Mouse (Mus musculus): ENCODE data around the gene Myof.

Myof gene

DNA sequence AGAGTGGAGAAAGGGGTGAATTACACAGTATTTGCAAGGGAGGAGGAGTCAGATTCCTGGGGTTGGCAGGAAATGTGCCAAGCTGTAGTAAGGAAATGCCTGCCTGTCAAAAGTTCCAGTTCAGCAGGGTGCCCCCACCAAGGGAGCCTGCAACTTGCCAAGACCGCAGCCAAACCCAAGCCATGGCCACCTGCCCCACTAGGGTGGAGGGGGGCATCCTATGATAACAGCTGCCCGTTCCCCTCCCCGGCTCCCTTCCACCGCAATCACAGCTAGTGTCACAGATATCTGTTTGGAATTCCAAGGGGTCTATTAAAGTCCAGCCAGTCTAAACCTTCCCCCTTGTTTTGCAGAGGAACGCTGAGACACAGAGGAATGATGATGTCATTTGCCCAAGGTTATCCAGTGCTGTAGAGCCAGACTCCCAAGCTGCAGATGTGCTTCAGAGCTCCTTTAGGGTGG is 1.1 kb downstream of the Myof start:
- 31% methylated on average over 5 of the region's 5 CpGs for WGBS

DNA sequence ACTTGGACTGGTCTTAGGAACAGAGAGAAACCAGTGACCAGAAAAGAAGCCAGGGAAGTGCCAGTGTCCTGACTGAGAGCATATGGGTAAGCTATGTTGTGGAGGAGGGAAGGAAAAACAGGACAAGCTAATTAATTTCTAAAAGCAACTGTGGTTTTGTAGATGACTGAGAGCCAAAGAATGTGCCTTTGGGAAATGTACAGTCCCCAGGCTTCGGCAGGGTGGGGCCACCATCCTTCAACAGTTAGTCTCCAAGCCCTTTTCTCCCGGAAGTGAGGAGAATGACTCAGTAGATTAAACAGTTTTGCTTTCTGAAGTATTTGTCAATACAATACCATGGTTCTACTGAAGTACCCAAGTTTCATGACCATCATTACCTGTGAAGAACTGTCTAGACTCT is 5.1 kb downstream of the Myof start:
- 74% methylated on average over 2 of the region's 2 CpGs for WGBS

DNA sequence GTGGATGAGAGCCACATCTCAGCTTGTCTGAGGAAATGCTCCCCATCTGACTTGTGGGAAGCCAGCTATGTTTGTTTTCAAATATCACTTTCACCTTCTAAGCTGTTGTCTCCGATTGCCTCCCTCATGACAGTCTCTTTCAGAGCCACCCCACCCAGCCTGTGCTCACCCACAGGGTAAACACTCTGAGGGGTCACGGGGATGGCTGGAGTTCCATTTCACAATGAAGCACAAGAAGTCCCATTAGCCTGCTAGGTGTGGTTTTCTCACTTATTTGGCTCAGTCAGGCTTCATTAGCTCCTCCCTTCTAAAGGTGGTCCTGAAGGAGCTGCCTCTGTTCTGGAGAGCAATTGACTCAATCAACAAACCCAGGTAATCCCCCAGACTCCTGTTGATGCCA is 7.6 kb downstream of the Myof start:
- WGBS: 76% methylated on average over 2 of the region's 2 CpGs

DNA sequence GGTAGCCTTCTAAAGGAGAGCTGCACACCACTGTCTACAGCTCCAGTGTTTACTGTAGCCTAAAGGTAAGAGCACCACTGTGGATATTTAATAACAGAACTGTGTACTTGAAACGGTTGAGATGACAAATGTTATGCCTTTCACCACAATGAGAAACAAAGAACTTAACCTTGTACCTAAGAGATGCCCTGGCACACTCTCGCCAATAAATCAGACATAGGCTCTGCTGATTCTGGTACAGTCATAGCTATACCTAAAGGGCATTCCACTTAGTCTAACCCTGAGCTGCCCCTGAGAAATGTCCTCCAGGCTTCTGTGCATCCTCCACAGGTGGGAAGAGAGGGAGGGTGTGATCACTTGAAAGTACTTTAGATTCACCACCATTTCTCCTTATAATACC is 8.7 kb downstream of the Myof start:
- WGBS: 90% methylated on average over 2 of the region's 2 CpGs

DNA sequence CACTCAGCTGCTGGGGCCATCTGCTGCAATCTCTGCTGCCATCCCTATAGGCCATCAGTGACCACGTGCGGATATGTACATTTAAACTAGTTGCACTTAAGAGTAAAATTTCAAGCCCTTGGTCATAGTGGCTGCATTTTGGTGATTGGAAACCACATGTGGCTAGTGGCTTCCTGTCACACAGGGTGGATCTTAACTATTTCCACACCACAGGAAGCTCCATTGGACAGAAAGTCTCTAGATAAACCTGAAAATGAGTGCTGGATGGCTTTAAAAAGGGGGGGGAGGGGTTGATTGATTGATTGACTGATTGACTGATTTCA is 9.7 kb downstream of the Myof start:
- WGBS: 93% methylated on average over 2 of the region's 2 CpGs

DNA sequence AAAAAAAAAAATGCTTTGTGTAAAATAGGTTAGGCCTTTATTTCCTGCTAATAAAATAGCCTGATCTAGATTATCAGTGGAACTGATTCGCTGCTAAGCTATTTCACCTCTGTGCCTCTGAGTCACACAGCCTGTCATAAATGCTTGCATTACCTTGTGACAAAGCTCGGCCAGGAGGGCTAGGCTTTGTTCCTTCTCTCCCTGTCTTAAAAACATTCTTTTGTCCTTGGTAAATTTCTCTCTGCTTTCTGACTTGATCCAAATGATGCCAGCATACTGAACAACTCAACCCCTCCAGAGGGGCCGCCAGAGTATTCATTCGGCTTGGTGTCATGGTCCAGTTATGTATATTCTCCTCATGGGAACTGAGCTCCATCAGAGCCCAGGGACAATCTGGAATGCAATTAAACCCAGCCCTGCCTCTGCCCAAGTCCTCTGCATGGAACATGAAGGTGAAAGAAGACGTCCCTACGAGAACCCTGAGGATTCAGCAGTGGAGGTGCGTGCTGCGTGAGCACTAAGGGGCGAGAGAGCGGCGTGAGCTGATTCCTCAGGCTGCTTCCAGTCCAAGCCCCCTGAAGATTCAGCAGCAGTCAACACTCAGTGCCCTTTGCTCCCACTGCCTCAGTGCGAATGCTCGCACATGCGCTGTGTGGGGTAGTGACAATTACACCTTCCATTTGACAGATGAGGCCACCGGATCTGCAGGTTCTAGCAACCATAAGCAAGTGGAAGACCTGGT is 10.2 kb downstream of the Myof start:
- WGBS: 94% methylated on average over 15 of the region's 15 CpGs

DNA sequence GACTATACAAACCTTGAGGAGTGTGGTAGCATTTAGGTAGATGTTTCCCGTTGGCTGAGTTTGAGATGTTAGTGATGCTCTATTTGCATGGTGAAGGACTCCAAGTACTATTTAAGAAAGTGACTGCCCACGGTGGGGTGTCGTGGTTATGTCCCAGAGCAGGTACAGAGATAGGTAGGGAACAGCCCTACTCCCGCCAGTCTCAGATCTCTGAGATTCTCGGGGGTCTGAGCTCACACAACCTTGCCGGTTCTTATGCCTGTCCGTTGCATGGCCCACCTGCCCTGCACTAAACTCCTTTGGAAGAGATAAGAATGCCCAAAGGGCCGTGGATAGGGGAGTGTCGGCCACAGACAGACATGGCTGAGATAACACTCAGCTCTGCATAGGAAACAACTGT is 12.2 kb downstream of the Myof start:
- 66% methylated on average over 9 of the region's 9 CpGs for WGBS

DNA sequence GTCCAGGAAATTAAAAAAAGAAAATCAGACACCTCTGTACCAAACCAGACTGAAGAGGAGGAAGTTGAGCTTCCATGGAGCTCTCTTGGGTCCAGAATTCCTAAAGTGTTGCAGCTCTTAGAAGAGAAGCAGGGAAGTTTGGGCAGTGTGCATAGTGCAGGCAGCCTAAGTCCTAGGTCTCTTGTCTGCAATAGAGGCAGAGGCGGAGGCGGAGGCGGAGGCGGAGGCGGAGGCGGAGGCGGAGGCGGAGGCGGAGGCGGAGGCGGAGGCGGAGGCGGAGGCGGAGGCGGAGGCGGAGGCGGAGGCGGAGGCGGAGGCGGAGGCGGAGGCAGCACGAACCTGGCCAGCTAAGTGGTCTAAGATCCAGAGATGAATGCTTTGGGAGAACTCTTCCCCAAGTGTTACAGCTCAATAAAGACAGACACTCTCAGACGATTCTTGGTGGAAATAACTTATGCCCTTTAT is 12.7 kb downstream of the Myof start:
- 6% methylated on average over 23 of the region's 23 CpGs for WGBS

DNA sequence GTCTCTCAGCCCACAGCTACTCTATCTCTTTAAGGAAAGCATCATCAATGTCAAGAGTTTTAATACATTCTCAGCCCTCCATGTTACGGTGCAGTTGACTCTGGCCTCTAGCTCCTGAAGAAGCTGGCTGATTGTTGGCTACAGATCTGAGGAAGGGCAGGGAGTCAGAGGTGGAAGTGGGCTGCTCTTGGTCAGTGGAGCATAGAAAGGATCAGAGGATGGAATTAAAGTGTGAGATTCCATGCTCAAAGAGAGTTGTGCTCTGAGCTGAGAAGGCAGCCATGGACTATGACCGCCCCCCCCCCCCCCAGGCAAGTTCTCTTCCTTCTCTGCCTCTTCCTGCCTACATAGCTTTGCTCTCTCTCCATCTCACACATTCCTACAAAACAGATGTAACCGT is 13.5 kb downstream of the Myof start:
- 64% methylated on average over 3 of the region's 3 CpGs for WGBS

DNA sequence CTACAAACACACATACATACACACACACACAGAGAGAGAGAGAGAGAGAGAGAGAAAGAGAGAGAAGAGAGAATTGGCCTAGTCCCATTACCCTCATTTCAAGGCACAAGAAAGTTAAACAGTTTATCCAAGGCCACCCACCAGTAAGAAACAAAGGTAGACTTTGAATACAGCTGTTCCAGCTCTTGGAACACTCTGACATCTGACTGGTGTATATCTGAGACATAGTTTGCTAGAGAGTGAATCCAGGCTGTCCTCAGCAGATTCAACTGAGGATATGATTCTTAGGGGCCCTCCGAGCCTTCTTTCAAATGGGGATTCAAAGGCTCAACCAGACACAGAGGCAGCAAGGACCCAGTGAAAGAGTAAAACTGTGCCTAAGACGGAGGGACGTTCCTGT is 14.1 kb downstream of the Myof start:
- WGBS: 92% methylated on average over 3 of the region's 3 CpGs

DNA sequence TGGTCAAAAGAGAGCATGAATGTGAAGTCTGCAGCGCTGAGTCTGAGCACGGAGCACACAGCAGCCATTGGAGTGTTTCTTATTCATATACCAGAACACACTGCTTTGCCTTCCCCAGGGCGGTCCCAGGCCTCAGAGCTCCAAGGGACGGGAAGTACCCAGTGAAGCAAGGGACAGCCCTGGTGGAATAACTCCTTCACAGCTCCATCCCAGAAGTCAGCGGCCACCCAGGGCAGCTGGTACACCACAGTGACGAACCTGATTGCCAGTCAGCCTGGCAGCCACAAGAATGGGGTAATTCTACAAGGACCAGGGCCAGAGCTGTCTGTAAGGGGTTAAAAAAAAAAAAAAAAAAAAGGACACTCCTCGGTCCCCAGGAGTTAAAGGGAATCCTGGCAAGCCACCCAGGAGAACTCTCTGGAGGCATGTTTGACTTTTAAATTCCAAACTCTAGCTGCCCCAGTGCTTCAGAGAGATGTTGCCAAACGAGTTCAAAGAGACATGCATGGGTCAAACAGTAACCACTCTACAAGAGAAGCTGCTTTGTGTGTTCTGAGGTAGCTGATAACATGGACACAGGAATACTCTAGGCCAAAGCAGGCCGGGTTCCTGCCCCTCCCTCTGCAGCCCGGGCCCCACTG is 15.4 kb downstream of the Myof start:
- WGBS: 76% methylated on average over 10 of the region's 10 CpGs

DNA sequence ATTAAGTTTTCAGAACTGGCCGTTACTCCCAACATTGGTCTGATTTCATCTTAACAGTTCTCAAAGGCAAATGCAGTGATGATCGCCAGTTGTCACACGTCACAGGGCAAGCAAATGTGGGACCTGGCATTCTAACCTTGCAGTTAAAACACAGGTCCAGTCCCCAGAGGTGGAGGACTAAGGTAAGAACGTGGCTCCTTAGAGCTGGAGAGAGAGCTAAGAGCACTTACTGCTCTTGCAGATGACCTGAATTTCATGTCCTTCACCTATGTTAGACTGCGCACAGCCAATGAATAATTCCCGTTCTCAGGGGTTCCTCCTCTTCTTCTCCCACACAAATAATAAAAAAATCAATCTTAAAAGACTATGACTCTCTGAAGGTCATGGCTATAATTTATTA is 16.0 kb downstream of the Myof start:
- 90% methylated on average over 6 of the region's 6 CpGs for WGBS

DNA sequence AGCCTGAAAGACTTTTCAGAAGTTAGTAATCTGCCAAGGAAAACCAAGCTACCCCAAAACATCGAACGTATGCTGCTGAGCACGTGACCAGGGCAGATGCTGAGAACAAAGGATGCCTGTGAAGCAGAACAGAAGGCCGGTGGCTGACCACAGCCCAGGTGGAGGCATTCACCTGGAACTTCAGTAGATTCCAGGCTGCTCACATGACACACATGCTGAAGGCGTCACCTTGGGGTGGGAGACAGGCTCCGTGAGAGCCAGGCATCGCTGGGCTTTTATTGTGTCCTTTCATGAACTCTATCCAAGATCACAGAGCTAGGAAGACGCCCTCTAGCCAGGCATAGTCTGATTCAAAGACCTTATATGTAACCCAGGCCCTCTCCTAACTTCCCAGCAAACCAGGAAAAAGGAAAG is 17.2 kb downstream of the Myof start:
- 69% methylated on average over 8 of the region's 8 CpGs for WGBS

DNA sequence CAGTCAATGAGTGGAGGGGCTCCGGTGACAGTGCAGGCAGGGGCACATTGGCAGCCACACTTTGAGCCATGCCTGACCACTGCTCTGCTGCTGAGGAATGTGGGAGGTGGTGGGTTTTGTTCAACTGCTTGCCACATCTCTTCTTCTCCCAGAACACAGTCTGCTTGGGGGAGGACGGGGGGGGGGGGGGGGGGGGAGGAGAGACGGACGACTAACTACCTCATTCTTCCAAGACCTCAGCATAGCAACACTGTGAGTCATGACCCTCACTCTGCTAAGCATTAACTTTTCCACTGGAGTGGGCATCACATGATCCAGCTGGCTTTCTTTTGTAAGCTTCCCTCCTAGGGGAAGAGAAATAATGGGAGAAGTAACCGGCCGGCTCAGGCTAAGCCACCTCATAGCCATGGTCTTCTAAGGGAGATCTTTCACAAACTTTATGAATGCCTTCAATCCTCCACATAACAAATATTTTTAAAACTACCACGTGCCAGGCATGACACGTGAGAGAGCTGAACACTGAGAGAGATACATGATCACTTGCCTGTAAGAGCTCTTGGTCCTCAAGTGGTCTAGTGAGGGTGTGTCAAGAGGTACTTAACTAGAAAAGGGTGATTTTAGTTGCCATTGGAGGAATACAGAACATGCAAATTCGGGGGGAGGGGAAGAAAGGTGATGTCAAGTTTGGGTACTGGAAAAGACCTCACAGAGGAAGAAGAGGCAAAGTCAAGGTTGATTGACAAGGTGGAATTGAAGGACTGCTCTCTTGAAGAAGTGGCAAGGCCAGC is 17.9 kb downstream of the Myof start:
- WGBS: 56% methylated on average over 6 of the region's 9 CpGs

DNA sequence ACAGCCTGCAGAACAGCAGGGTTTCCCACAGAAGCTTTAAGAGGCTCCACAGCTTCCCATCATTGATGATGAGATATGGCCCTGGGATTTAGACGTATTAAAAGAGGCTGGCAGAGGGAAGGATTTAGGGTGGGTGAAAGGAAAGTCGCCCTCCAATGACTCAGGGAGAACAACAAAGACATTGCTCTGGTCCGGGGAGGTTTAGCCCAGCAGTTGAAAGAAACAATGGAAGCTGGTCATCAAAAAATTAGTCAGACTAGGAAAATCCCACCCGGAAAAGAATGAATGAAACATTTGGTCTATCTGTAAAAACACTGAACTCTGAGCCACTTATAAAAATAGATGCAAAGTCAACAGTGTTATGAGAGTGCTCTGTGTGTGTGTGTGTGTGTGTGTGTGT is 19.8 kb downstream of the Myof start:
- 64% methylated on average over 4 of the region's 4 CpGs for WGBS

DNA sequence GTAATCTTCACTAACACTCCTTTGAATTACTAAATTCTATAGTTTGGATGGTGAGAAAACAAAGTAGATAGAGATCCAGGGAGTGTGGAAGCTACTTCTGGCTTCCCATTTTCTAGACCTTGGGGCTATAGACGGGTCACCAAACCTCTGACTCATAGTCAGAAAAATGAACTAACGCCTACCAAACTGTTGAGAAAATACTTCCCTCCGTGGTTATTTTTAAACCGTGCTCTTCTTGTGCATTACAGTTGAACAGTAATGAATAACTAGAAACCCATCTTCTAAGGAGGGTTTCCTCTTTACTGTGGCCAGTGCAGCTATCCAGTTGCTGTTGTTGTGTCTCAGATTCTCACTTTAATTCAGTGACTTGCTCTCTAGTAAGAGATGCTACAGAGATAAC is 20.7 kb downstream of the Myof start:
- WGBS: 55% methylated on average over 4 of the region's 4 CpGs

DNA sequence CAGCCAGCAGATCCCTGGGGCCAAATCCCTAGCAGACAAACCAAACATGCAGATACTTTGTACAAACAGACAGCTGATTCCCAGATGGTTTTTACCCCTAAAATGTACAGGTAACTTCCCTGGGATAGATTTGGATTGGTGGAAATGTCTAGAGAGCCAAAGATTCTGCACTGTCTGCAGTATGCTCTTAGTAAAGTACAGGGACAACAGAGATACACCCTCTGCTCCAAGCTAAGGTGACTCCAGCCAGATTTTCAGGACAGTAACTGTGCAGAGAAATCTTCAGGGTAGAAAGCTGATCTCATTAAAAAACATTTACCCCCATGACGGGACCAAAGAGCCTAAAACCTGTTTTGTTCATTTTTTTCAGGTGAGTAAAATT is 27.5 kb downstream of the Myof start:
- 66% methylated on average over 1 of the region's 1 CpGs for WGBS

DNA sequence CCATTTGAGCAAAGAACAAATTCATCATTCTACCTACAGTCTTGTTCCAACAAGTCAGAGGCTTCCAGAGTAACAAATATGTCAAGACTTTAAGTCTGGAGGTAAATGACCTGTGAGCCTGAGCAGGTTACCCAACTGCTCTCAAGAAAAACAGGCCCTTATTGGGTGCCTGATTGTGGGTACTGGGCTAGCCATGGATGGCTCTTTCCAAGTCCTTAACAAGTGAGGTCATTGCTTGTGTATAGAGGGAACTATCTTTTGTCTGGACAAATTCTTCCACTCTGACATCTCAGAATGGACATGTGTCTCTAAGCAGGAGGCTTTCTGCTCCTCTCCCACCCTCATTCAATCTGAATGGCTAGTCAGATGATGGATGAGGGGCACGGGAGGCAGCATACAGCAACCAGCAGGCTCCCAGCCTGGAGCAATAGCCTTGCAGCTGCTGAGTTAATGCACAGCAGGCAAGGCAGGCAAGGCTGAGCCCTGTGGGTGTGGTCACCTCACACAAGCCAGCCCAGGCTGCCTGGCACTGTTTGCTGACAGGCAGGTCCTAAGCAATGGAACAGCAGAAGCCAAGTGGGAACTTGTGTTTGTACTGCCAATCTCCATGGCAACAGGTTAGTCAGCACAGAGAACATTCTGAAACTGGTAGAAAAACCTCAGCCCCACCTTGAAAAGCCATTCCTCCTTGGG is 28.1 kb downstream of the Myof start:
- WGBS: 14% methylated on average over 1 of the region's 1 CpGs

DNA sequence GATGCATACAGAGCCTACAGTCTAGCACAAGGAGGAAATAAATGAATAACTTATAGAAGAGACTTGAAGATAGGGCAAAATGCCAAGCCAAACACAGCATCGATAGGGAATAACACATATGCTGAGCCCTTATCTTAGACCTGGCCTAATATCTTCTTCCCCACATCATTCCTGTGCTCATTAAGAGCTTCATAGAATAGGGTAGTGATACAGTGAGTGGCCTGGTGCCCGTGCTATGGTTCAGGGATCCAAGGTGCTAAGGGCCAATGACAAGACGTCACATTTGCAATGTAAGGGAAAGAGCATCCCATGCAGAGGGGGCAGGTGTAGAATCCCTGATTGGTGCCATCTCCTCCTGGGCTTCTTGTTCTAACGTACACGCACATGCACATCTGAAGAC is 28.9 kb downstream of the Myof start:
- 89% methylated on average over 5 of the region's 5 CpGs for WGBS

DNA sequence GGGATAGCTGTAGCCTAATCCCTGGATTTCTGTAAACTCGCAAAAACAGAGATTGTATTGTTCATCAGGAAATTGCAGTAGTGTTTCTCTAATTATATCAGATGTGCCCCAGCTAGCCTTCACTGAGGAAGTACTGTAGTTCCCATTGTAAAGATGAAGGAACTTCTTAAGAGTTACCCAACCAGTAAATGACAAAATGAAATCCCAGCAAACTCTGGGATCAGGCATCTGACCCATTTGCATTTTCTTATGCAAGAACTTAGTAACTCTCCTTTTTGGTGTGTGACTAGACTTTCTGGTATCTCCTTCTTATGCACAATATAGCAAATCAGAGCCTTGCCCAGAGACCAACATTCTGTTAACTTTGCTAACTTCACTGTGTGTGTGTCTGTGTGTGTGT is 32.0 kb downstream of the Myof start:
- 65% methylated on average over 1 of the region's 1 CpGs for WGBS

DNA sequence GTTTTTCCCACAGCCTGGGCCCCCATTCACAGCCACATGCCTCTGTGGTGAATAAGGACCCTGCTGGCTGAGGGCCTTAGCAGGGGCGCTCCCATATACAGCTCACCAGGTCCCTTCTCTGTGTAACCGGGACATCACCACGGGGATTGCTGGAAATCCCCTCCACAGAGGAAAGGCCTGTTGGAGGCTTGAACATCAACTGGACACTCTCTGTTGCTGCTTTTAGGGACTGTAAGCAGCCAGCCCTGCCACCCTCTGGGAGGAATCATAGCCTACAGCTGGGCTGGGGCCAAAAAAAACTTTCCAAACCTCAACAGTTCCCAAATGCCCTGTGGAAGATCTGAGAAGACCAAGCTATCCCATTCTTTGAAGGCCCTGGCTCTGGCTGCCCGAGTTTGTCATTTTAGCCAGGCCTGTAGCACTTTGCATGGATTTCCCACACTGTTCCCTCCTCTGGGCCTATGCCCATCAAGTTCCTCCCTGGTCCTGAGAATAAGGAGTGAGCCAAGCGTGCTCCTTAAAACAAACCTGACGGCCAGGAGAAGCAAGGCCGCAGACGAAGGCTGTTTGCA is 38.5 kb downstream of the Myof start:
- 82% methylated on average over 8 of the region's 8 CpGs for WGBS
